18 mouse cellular contexts compared by ENCODE assay signal in genomic region chr19:35621771-35622170, GRCm38 (mm10).
DNase-seq lines count a peak whose midpoint lies in the region; TF ChIP-seq lines count a peak whose summit lies in the region.
"Had no signal": no experiment of that assay in that cellular context is flagged by ENCODE, and none has a peak within 500 bp of the region (broad histone marks: within the 10 kb centered on the region; RNA-seq: fewer than 3 reads in every experiment).

No protein-coding gene starts in this region.

- no peak for TF ChIP-seq CTCF in brain, embryonic 14.5 days (IDR thresholded peaks at IDR 0.05; ENCODE audit: borderline replicate concordance, extremely low read depth, insufficient read depth, insufficient read length)

- DNase-seq in frontal cortex, postnatal 36 days (ENCODE audit: low spot score in 2 of 2) = peak; percentile 5 to 28
- DNase-seq in frontal cortex, postnatal 25 days (ENCODE audit: low spot score in 2 of 2) = no peak
- DNase-seq in left cerebral cortex, postnatal 25 days (ENCODE audit: low spot score in 2 of 2) = peak; percentile 8 to 35
- DNase-seq in left cerebral cortex, postnatal 4 days = no peak
- peak; percentile 53 for DNase-seq in brain, adult 2 months (ENCODE audit: low read depth, low spot score)
- DNase-seq in brain, embryonic 14.5 days (ENCODE audit: low read depth) = peak; percentile 1
- DNase-seq in gastrocnemius, postnatal 25 days = no peak
- no peak for DNase-seq in MN1 (ENCODE audit: low spot score)
- DNase-seq: adrenal gland, adult 8-10 months; adrenal gland, postnatal 25 days; cerebellum, adult 18-20 months; cerebellum, adult 9-10 months; cerebellum, postnatal 14 days; gastrocnemius, adult 2 months; gastrocnemius, postnatal 14 days; heart, adult 18-20 months; heart, postnatal 10 days; heart, postnatal 36 days had no signal

- TF ChIP-seq POLR2A in brain, embryonic 14.5 days (IDR thresholded peaks at IDR 0.05; ENCODE audit: borderline replicate concordance, extremely low read depth, insufficient read depth, insufficient read length, poor library complexity, severe bottlenecking) = no peak

- intact Hi-C loops in left cerebral cortex, postnatal 25 days (cut with DNase I) = no loop called here
- intact Hi-C loops in left cerebral cortex, postnatal 4 days (cut with DNase I) = no loop called here

Comparison
In these comparisons a context has a peak if more than half of its experiments do, and no peak if none do; other contexts are left out.
1. DNase-seq: peak in frontal cortex, postnatal 36 days (2 of 2), left cerebral cortex, postnatal 25 days (2 of 2), brain, adult 2 months (single experiment) and brain, embryonic 14.5 days (single experiment); none in frontal cortex, postnatal 25 days (0 of 2), left cerebral cortex, postnatal 4 days (single experiment), gastrocnemius, postnatal 25 days (single experiment) and MN1 (single experiment).